Mouse (Mus musculus): ENCODE measurements around the gene Vps53. TPM values are rescaled to one million over a fixed set of nuclear protein-coding genes. Genes with fewer than 3 reads are reported as not detected.

Vps53 gene
- total and polyA plus RNA-seq, 2 experiments from 2014 or later: 40.3 to 63.5 TPM

DNA sequence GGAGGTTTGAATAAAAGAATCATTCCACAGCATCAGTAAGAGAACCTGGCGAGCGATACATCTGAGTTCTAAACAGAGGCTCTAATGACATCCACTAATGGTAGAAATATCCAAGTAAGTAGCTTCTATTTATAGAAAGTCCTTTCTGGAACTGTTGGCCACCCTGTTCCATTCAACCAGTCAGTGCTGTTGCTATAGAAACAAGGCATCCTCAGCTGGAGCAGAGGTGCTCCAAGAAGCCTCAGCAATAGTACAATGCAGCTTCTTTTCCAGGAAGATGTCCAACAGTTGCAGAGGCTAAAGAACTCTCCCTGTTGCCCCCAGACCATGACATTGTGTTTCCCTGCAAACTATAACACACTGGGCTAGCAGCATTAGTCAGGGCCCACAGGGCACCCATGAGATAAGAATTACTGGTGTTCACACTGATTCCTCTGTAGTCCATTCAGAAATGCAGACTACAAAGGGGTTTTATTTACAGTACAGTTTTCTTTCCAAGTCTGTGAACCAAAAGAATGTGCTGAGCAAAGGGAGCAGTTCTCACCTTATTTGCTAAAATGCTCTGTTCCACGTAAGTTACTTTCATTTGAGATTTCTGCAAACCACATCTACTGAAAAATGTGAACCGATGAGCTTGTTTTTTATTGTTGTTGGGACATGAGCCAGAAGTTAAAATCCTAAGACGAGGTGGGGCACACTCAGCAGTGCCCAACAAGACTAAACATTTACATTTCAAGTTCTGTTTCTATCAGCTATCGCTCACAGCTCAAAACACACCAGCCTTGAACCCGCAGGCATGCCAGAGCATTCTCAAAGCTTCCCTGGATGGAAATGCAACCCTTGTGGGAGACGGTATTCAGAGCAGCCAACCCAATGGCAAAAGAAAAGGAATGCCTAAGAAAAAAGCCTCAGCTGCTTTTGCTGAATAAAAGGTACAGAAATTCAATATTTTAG, 31.1 kb downstream of the Vps53 start:
- H3K9ac ChIP-seq (replicated peaks; ENCODE audit: low read length, poor library complexity, severe bottlenecking): no peak overlapping the region
- peaks cover 6% of the 10 kb centered on the region for H3K4me1 ChIP-seq (ENCODE audit: insufficient read depth, low read length)
- H3K36me3 ChIP-seq (ENCODE audit: insufficient read depth, low read length): peaks cover 7% of the 10 kb centered on the region; the same call in 1 of the 2 replicates
- DNase-seq (ENCODE audit: low spot score) (peak; percentile 80), ATAC-seq (ENCODE audit: low FRiP score) (no peak)
- TF ChIP-seq CTCF (IDR thresholded peaks at IDR 0.05): no peak
- 55% methylated on average over 8 of the region's 8 CpGs for WGBS
- no peaks in the 10 kb centered on the region for H3K27me3 ChIP-seq (ENCODE audit: insufficient read depth, low read length)
- H3K4me2 ChIP-seq (ENCODE audit: low read depth, low read length, poor library complexity, severe bottlenecking): no peak overlapping the region
- H3K4me3 ChIP-seq (ENCODE audit: low read depth, low read length): no peak overlapping the region
- no peaks in the 10 kb centered on the region for H3K9me3 ChIP-seq (ENCODE audit: low read length)
- H3K27ac ChIP-seq (ENCODE audit: low read depth, low read length): peak overlapping the region; percentile 67

GRCm38 (mm10) chr11:76146187-76147010, 33.0 kb downstream of the Vps53 start:
- H3K9me3 ChIP-seq (ENCODE audit: low read length): no peaks in the 10 kb centered on the region
- H3K27me3 ChIP-seq (ENCODE audit: insufficient read depth, low read length): no peaks in the 10 kb centered on the region
- H3K36me3 ChIP-seq (ENCODE audit: insufficient read depth, low read length): 0 out of 2 replicates have a peak, but pooled peaks cover 2% of the 10 kb centered on the region
- DNase-seq (ENCODE audit: low spot score) (no peak), ATAC-seq (ENCODE audit: low FRiP score) (no peak)
- TF ChIP-seq CTCF (IDR thresholded peaks at IDR 0.05): no peak
- no peak overlapping the region for H3K4me3 ChIP-seq (ENCODE audit: low read depth, low read length)
- H3K4me2 ChIP-seq (ENCODE audit: low read depth, low read length, poor library complexity, severe bottlenecking): no peak overlapping the region
- H3K27ac ChIP-seq (ENCODE audit: low read depth, low read length): no peak overlapping the region
- WGBS: 88% methylated on average over 8 of the region's 8 CpGs
- H3K9ac ChIP-seq (replicated peaks; ENCODE audit: low read length, poor library complexity, severe bottlenecking): no peak overlapping the region
- peaks cover 6% of the 10 kb centered on the region for H3K4me1 ChIP-seq (ENCODE audit: insufficient read depth, low read length)

DNA sequence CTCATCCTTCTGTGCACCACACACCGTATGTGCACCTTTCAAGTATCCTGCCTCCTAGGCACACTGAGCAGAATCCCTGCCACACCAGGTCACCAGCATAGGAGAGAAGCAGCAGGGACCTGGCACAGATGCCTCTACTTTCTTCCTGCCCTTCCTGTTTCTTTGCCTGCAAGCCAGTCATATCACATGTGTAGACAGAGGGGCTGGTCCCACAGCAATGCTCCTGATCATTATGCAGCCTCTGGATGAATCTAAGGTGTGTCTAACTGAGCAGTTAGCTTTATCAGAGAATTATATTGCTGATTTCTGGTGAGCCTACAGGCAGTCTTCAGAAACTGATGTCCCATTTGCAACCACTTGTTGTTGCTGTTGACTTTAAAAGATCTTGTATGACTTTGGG, 34.3 kb downstream of the Vps53 start:
- WGBS: 93% methylated on average over 1 of the region's 1 CpGs
- Histone ChIP-seq H3K27me3 (ENCODE audit: insufficient read depth, low read length) (no peaks in the 10 kb centered on the region), H3K36me3 (ENCODE audit: insufficient read depth, low read length) (no peaks in the 10 kb centered on the region), H3K27ac (ENCODE audit: low read depth, low read length) (no peak overlapping the region), H3K4me2 (ENCODE audit: low read depth, low read length, poor library complexity, severe bottlenecking) (no peak overlapping the region), H3K4me3 (ENCODE audit: low read depth, low read length) (no peak overlapping the region), H3K9me3 (ENCODE audit: low read length) (no peaks in the 10 kb centered on the region), H3K4me1 (ENCODE audit: insufficient read depth, low read length) (peaks cover 6% of the 10 kb centered on the region), H3K9ac (replicated peaks; ENCODE audit: low read length, poor library complexity, severe bottlenecking) (no peak overlapping the region)
- ATAC-seq (ENCODE audit: low FRiP score) (no peak), DNase-seq (ENCODE audit: low spot score) (no peak)
- no peak for TF ChIP-seq CTCF (IDR thresholded peaks at IDR 0.05)

- Histone ChIP-seq H3K4me2 (ENCODE audit: low read depth, low read length, poor library complexity, severe bottlenecking) (no peak overlapping the region), H3K36me3 (ENCODE audit: insufficient read depth, low read length) (no peaks in the 10 kb centered on the region), H3K9ac (replicated peaks; ENCODE audit: low read length, poor library complexity, severe bottlenecking) (no peak overlapping the region), H3K4me1 (ENCODE audit: insufficient read depth, low read length) (peaks cover 6% of the 10 kb centered on the region), H3K27me3 (ENCODE audit: insufficient read depth, low read length) (no peaks in the 10 kb centered on the region), H3K4me3 (ENCODE audit: low read depth, low read length) (no peak overlapping the region), H3K27ac (ENCODE audit: low read depth, low read length) (no peak overlapping the region), H3K9me3 (ENCODE audit: low read length) (no peaks in the 10 kb centered on the region)
- no peak for TF ChIP-seq CTCF (IDR thresholded peaks at IDR 0.05)
- WGBS: 95% methylated on average over 8 of the region's 8 CpGs
- ATAC-seq (ENCODE audit: low FRiP score): no peak
- no peak for DNase-seq (ENCODE audit: low spot score)
Observed at GRCm38 (mm10) chr11:76144386-76144785, 35.1 kb downstream of the Vps53 start.

GRCm38 (mm10) chr11:76137996-76138395, 41.5 kb downstream of the Vps53 start:
- no peak overlapping the region for H3K27ac ChIP-seq (ENCODE audit: low read depth, low read length)
- H3K36me3 ChIP-seq (ENCODE audit: insufficient read depth, low read length): peaks cover 40% of the 10 kb centered on the region
- no peak for DNase-seq (ENCODE audit: low spot score)
- no peak for ATAC-seq (ENCODE audit: low FRiP score)
- H3K4me2 ChIP-seq (ENCODE audit: low read depth, low read length, poor library complexity, severe bottlenecking): no peak overlapping the region
- no peak for TF ChIP-seq CTCF (IDR thresholded peaks at IDR 0.05)
- H3K4me3 ChIP-seq (ENCODE audit: low read depth, low read length): no peak overlapping the region
- H3K27me3 ChIP-seq (ENCODE audit: insufficient read depth, low read length): no peaks in the 10 kb centered on the region
- H3K9ac ChIP-seq (replicated peaks; ENCODE audit: low read length, poor library complexity, severe bottlenecking): no peak overlapping the region
- 83% methylated on average over 3 of the region's 3 CpGs for WGBS
- H3K4me1 ChIP-seq (ENCODE audit: insufficient read depth, low read length): no peaks in the 10 kb centered on the region
- H3K9me3 ChIP-seq (ENCODE audit: low read length): no peaks in the 10 kb centered on the region
